Mouse (Mus musculus): ENCODE results near the gene Narfl. TPM values are rescaled to one million over a fixed set of nuclear protein-coding genes. Genes with fewer than 3 reads are reported as not detected.
A peak's percentile ranks its signal among the peaks of the same experiment; 100 is the strongest.

The Narfl gene
- total and polyA plus RNA-seq, 2 experiments from 2014 or later = 30.4 to 31.0 TPM

DNA sequence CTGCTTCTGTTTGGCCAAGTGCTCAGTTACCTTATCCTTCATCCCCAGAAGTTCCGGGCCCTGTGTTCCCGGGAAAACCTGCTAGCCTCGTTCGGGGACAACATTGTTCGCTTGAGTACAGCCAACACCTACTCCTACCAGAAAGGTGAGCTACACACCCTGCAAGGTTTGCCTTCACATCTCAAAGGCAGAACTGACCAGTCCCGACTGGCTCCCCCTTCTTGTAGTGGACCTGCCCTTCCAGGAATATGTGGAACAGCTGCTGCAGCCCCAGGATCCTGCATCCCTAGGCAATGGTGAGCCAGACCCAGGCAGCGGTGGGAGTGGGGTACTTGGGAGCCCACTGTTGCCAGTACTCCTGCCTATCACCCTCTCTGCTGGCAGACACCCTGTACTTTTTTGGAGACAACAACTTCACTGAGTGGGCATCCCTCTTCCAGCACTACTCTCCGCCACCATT is 56.0 kb downstream of the Narfl start:
- Histone ChIP-seq H3K9me3 (ENCODE audit: low read length) (no peaks in the 10 kb centered on the region), H3K36me3 (ENCODE audit: insufficient read depth) (peaks cover 37% of the 10 kb centered on the region), H3K4me1 (ENCODE audit: insufficient read depth) (peaks cover 30% of the 10 kb centered on the region), H3K9ac (peak overlapping the region; percentile 80), H3K4me2 (ENCODE audit: low read depth) (peak overlapping the region; percentile 58), H3K27me3 (ENCODE audit: insufficient read depth, low read length) (no peaks in the 10 kb centered on the region), H3K4me3 (ENCODE audit: low read depth, low read length) (peak overlapping the region; percentile 52), H3K27ac (ENCODE audit: low read depth, low read length) (peak overlapping the region; percentile 95)
- no peak for ATAC-seq
- TF ChIP-seq CTCF (IDR thresholded peaks at IDR 0.05; ENCODE audit: low read depth) = no peak
- DNase-seq = no peak
- WGBS = 44% methylated on average over 8 of the region's 8 CpGs

DNA sequence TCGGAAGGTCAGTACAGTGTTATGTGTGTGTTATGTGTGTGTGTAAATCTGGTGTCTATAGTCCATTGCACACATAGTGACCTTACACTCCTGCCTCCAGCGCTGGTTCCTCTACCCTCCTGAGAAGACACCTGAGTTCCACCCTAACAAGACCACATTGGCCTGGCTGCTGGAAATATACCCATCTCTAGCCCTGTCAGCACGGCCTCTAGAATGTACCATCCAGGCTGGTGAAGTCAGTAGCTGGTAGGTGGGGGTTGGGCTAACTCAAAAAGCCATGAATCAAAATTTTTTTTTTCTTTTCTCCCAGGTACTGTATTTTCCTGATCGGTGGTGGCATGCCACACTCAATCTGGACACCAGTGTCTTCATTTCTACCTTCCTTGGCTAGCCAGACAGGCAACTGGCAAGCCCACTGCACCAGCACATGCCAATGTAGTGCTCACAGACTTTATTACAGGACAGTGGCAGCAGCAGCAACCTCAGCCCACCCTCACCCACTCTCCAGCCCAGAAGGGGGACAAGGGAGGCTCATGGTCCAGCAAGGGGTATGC is 56.7 kb downstream of the Narfl start:
- H3K9ac ChIP-seq = no peak overlapping the region
- H3K4me2 ChIP-seq (ENCODE audit: low read depth) = peak overlapping the region; percentile 58
- H3K9me3 ChIP-seq (ENCODE audit: low read length) = no peaks in the 10 kb centered on the region
- no peak for TF ChIP-seq CTCF (IDR thresholded peaks at IDR 0.05; ENCODE audit: low read depth)
- H3K36me3 ChIP-seq (ENCODE audit: insufficient read depth) = peaks cover 37% of the 10 kb centered on the region
- 87% methylated on average over 4 of the region's 4 CpGs for WGBS
- H3K27me3 ChIP-seq (ENCODE audit: insufficient read depth, low read length) = no peaks in the 10 kb centered on the region
- ATAC-seq (no peak), DNase-seq (no peak)
- H3K4me3 ChIP-seq (ENCODE audit: low read depth, low read length) = peak overlapping the region; percentile 52; the same call in 1 of the 2 replicates
- H3K4me1 ChIP-seq (ENCODE audit: insufficient read depth) = peaks cover 26% of the 10 kb centered on the region
- no peak overlapping the region for H3K27ac ChIP-seq (ENCODE audit: low read depth, low read length)

DNA sequence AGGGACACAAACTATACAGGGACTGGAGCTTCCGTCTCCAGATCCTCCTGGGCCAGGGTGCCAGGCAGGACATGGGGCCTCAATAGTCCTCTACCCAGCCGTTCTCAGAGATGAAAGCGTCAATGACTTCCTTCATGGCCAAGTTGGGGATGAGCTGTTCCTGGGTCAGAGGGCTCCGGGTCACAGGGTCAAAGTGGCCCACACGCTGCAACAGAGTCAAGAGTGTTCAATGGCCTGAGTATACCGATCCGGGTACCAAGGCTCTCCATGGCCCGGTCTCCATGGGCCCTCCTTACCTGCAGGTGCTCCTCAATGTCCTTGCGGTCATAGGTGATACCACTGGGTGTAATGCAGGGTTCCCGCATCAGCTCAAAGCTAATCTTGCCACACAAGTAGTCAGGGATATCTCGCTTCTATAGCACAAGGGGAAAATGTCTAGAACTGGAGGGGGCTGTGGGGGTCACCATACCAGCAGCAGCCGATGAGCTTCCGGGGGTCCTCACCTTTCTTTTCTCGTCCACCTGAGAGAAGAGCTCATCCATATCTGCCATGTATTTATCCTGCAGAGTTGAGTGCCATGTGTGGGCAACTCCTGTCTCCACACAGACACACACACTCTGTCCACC is 57.3 kb downstream of the Narfl start:
- peaks cover 31% of the 10 kb centered on the region for H3K4me1 ChIP-seq (ENCODE audit: insufficient read depth)
- no peak for DNase-seq
- H3K4me3 ChIP-seq (ENCODE audit: low read depth, low read length) = no peak overlapping the region
- peaks cover 36% of the 10 kb centered on the region for H3K36me3 ChIP-seq (ENCODE audit: insufficient read depth)
- TF ChIP-seq CTCF (IDR thresholded peaks at IDR 0.05; ENCODE audit: low read depth) = no peak
- no peak for ATAC-seq
- 86% methylated on average over 14 of the region's 14 CpGs for WGBS
- peak overlapping the region; percentile 89; the same call in 1 of the 2 replicates for H3K4me2 ChIP-seq (ENCODE audit: low read depth)
- no peak overlapping the region for H3K27ac ChIP-seq (ENCODE audit: low read depth, low read length)
- no peaks in the 10 kb centered on the region for H3K27me3 ChIP-seq (ENCODE audit: insufficient read depth, low read length)
- H3K9me3 ChIP-seq (ENCODE audit: low read length) = no peaks in the 10 kb centered on the region
- no peak overlapping the region for H3K9ac ChIP-seq

GRCm38 (mm10) chr17:25831451-25832281 is 58.1 kb downstream of the Narfl start:
- ATAC-seq (no peak), DNase-seq (no peak)
- H3K36me3 ChIP-seq (ENCODE audit: insufficient read depth) = peaks cover 29% of the 10 kb centered on the region
- 61% methylated on average over 21 of the region's 21 CpGs for WGBS
- H3K4me2 ChIP-seq (ENCODE audit: low read depth) = peak overlapping the region; percentile 89
- no peaks in the 10 kb centered on the region for H3K27me3 ChIP-seq (ENCODE audit: insufficient read depth, low read length)
- H3K9me3 ChIP-seq (ENCODE audit: low read length) = no peaks in the 10 kb centered on the region
- peak overlapping the region; percentile 93; the same call in 1 of the 2 replicates for H3K27ac ChIP-seq (ENCODE audit: low read depth, low read length)
- H3K9ac ChIP-seq = peak overlapping the region; percentile 76
- no peak for TF ChIP-seq CTCF (IDR thresholded peaks at IDR 0.05; ENCODE audit: low read depth)
- peak overlapping the region; percentile 59 for H3K4me3 ChIP-seq (ENCODE audit: low read depth, low read length)
- peaks cover 38% of the 10 kb centered on the region for H3K4me1 ChIP-seq (ENCODE audit: insufficient read depth)

DNA sequence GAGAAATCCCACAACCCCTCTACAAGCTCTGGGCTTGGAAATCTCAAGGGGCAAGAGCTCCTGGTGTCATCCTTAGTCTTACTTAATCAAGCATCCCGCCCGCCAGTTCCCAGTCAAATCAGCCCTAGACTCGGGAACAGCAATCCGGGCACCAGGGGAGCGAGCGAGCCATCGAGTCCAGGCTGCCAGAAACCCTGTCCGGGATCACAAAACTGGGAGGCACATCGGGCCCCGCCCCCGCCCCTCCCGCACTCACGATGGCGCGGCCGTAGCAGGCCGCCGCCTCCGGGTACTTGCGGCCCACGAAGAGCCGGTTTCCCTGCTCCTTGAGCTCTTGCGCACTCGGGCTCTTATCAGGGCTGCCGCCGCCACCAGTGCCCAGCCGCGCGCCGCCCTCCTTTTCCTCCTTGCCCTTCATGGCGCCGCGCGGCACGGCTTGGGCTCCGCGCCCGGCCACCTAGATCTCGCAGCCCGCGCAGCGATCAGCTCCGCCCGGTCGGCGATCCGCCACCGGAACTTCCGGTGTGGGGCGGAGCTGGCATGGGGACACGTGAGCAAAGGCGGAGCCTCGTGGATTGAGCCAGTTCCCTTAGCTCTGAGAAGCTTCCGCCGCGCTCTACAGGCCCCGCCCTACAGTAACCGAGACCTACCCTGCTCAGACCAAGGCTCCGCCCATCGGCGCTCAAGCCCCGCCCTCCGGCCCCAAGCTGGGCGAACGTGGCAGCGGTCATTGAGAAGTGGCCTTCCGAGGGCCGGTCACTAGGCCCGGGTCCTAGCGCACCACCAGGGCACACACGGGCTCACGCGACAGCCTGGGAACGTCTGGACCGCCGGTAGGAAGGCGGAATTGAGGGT is 59.1 kb downstream of the Narfl start:
- no peaks in the 10 kb centered on the region for H3K27me3 ChIP-seq (ENCODE audit: insufficient read depth, low read length)
- H3K9me3 ChIP-seq (ENCODE audit: low read length) = no peaks in the 10 kb centered on the region
- H3K36me3 ChIP-seq (ENCODE audit: insufficient read depth) = peaks cover 19% of the 10 kb centered on the region
- peak overlapping the region; percentile 93 for H3K27ac ChIP-seq (ENCODE audit: low read depth, low read length)
- ATAC-seq (peak; percentile 89), DNase-seq (peak; percentile 98)
- H3K4me3 ChIP-seq (ENCODE audit: low read depth, low read length) = peak overlapping the region; percentile 59
- no peak; the same call in 1 of the 2 replicates for TF ChIP-seq CTCF (IDR thresholded peaks at IDR 0.05; ENCODE audit: low read depth)
- peak overlapping the region; percentile 89 for H3K4me2 ChIP-seq (ENCODE audit: low read depth)
- H3K4me1 ChIP-seq (ENCODE audit: insufficient read depth) = peaks cover 45% of the 10 kb centered on the region
- H3K9ac ChIP-seq = peak overlapping the region; percentile 76
- WGBS = under 1% methylated on average over 70 of the region's 77 CpGs

Small RNA genes lying within 50 kb of the gene (microRNA-seq; reads per million reads assigned to microRNA genes)
- 0 reads per million in 2 experiments for gene Gm25083
- 0.39 to 0.49 reads per million in 2 experiments for gene Mir3082
- gene Mir6966 = 0 to 0.24 reads per million in 2 experiments

Other genes starting within 250 kb of the Narfl start
- 26.6 and 27.4 TPM in 2 replicates for gene Sox8, start 203.1 kb upstream of the Narfl start, total RNA-seq (2014; rRNA removed)
- gene Sox8, start 203.1 kb upstream of the Narfl start, polyA plus RNA-seq (2015; fragmentation: Nextera tagmentation; extraction: Ambion mirVana) = 20.8 and 22.6 TPM in 2 replicates
- 21.5 and 28.1 TPM in 2 replicates for gene Lmf1, start 194.7 kb upstream of the Narfl start, total RNA-seq (2014; rRNA removed)
- gene Lmf1, start 194.7 kb upstream of the Narfl start, polyA plus RNA-seq (2015; fragmentation: Nextera tagmentation; extraction: Ambion mirVana) = 13.9 and 17.8 TPM in 2 replicates
- gene Gng13, start 56.6 kb upstream of the Narfl start, total RNA-seq (2014; rRNA removed) = 8.2 and 23.2 TPM in 2 replicates
- 17.0 and 24.5 TPM in 2 replicates for gene Gng13, start 56.6 kb upstream of the Narfl start, polyA plus RNA-seq (2015; fragmentation: Nextera tagmentation; extraction: Ambion mirVana)
- 2.2 and 3.7 TPM in 2 replicates for gene Chtf18, start 46.4 kb upstream of the Narfl start, total RNA-seq (2014; rRNA removed)
- gene Chtf18, start 46.4 kb upstream of the Narfl start, polyA plus RNA-seq (2015; fragmentation: Nextera tagmentation; extraction: Ambion mirVana) = 2.3 and 3.3 TPM in 2 replicates
- 6.5 and 8.0 TPM in 2 replicates for gene Rpusd1, start 46.1 kb upstream of the Narfl start, total RNA-seq (2014; rRNA removed)
- gene Rpusd1, start 46.1 kb upstream of the Narfl start, polyA plus RNA-seq (2015; fragmentation: Nextera tagmentation; extraction: Ambion mirVana) = 30.0 and 30.7 TPM in 2 replicates
- 0.10 TPM in 1 of 2 replicates, not detected in the other for gene Mslnl, start 37.7 kb upstream of the Narfl start, total RNA-seq (2014; rRNA removed)
- not detected in 2 replicates for gene Mslnl, start 37.7 kb upstream of the Narfl start, polyA plus RNA-seq (2015; fragmentation: Nextera tagmentation; extraction: Ambion mirVana)
- gene Msln, start 19.4 kb upstream of the Narfl start, total RNA-seq (2014; rRNA removed) = 2.1 and 4.0 TPM in 2 replicates
- gene Msln, start 19.4 kb upstream of the Narfl start, polyA plus RNA-seq (2015; fragmentation: Nextera tagmentation; extraction: Ambion mirVana) = 0.97 and 1.3 TPM in 2 replicates
- 118 and 141 TPM in 2 replicates for gene Haghl, start 11.9 kb downstream of the Narfl start, total RNA-seq (2014; rRNA removed)
- gene Haghl, start 11.9 kb downstream of the Narfl start, polyA plus RNA-seq (2015; fragmentation: Nextera tagmentation; extraction: Ambion mirVana) = 139 and 154 TPM in 2 replicates
- gene Ccdc78, start 12.8 kb downstream of the Narfl start, total RNA-seq (2014; rRNA removed) = 0.31 TPM in 1 of 2 replicates, not detected in the other
- 0.36 and 0.45 TPM in 2 replicates for gene Ccdc78, start 12.8 kb downstream of the Narfl start, polyA plus RNA-seq (2015; fragmentation: Nextera tagmentation; extraction: Ambion mirVana)
- gene Fam173a, start 19.1 kb downstream of the Narfl start, total RNA-seq (2014; rRNA removed) = 82.5 and 84.2 TPM in 2 replicates
- 76.0 and 78.3 TPM in 2 replicates for gene Fam173a, start 19.1 kb downstream of the Narfl start, polyA plus RNA-seq (2015; fragmentation: Nextera tagmentation; extraction: Ambion mirVana)
- 0.31 TPM in 1 of 2 replicates, not detected in the other for gene AC134908.4, start 21.9 kb downstream of the Narfl start, total RNA-seq (2014; rRNA removed)
- gene AC134908.4, start 21.9 kb downstream of the Narfl start, polyA plus RNA-seq (2015; fragmentation: Nextera tagmentation; extraction: Ambion mirVana) = 1.1 TPM in 1 of 2 replicates, not detected in the other
- gene Metrn, start 23.4 kb downstream of the Narfl start, total RNA-seq (2014; rRNA removed) = 136 and 148 TPM in 2 replicates
- gene Metrn, start 23.4 kb downstream of the Narfl start, polyA plus RNA-seq (2015; fragmentation: Nextera tagmentation; extraction: Ambion mirVana) = 56.9 and 59.3 TPM in 2 replicates
- gene Fbxl16, start 35.3 kb downstream of the Narfl start, total RNA-seq (2014; rRNA removed) = 97.6 and 133 TPM in 2 replicates
- gene Fbxl16, start 35.3 kb downstream of the Narfl start, polyA plus RNA-seq (2015; fragmentation: Nextera tagmentation; extraction: Ambion mirVana) = 27.1 and 58.7 TPM in 2 replicates
- 36.5 and 37.5 TPM in 2 replicates for gene Wdr24, start 49.9 kb downstream of the Narfl start, total RNA-seq (2014; rRNA removed)
- gene Wdr24, start 49.9 kb downstream of the Narfl start, polyA plus RNA-seq (2015; fragmentation: Nextera tagmentation; extraction: Ambion mirVana) = 23.2 and 24.5 TPM in 2 replicates
- gene Jmjd8, start 55.1 kb downstream of the Narfl start, total RNA-seq (2014; rRNA removed) = 44.3 and 52.2 TPM in 2 replicates
- 46.7 and 49.5 TPM in 2 replicates for gene Jmjd8, start 55.1 kb downstream of the Narfl start, polyA plus RNA-seq (2015; fragmentation: Nextera tagmentation; extraction: Ambion mirVana)
- 237 and 238 TPM in 2 replicates for gene Stub1, start 59.6 kb downstream of the Narfl start, total RNA-seq (2014; rRNA removed)
- 314 and 324 TPM in 2 replicates for gene Stub1, start 59.6 kb downstream of the Narfl start, polyA plus RNA-seq (2015; fragmentation: Nextera tagmentation; extraction: Ambion mirVana)
- 85.4 and 90.7 TPM in 2 replicates for gene Rhbdl1, start 63.5 kb downstream of the Narfl start, total RNA-seq (2014; rRNA removed)
- 77.6 and 83.3 TPM in 2 replicates for gene Rhbdl1, start 63.5 kb downstream of the Narfl start, polyA plus RNA-seq (2015; fragmentation: Nextera tagmentation; extraction: Ambion mirVana)
- gene Gm20683, start 68.0 kb downstream of the Narfl start, total RNA-seq (2014; rRNA removed) = 23.2 and 23.8 TPM in 2 replicates
- gene Gm20683, start 68.0 kb downstream of the Narfl start, polyA plus RNA-seq (2015; fragmentation: Nextera tagmentation; extraction: Ambion mirVana) = 9.2 and 12.3 TPM in 2 replicates
- 35.4 and 53.1 TPM in 2 replicates for gene Rhot2, start 71.1 kb downstream of the Narfl start, total RNA-seq (2014; rRNA removed)
- 8.1 and 11.3 TPM in 2 replicates for gene Rhot2, start 71.1 kb downstream of the Narfl start, polyA plus RNA-seq (2015; fragmentation: Nextera tagmentation; extraction: Ambion mirVana)
- gene Wdr90, start 87.7 kb downstream of the Narfl start, total RNA-seq (2014; rRNA removed) = 29.8 and 40.2 TPM in 2 replicates
- 8.0 and 13.2 TPM in 2 replicates for gene Wdr90, start 87.7 kb downstream of the Narfl start, polyA plus RNA-seq (2015; fragmentation: Nextera tagmentation; extraction: Ambion mirVana)
- gene Mcrip2, start 95.0 kb downstream of the Narfl start, total RNA-seq (2014; rRNA removed) = 10.3 and 16.5 TPM in 2 replicates
- gene Mcrip2, start 95.0 kb downstream of the Narfl start, polyA plus RNA-seq (2015; fragmentation: Nextera tagmentation; extraction: Ambion mirVana) = 32.5 and 37.1 TPM in 2 replicates
- gene Mettl26, start 101.3 kb downstream of the Narfl start, total RNA-seq (2014; rRNA removed) = 37.0 and 41.7 TPM in 2 replicates
- gene Mettl26, start 101.3 kb downstream of the Narfl start, polyA plus RNA-seq (2015; fragmentation: Nextera tagmentation; extraction: Ambion mirVana) = 43.1 and 62.2 TPM in 2 replicates
- gene Wfikkn1, start 107.1 kb downstream of the Narfl start, total RNA-seq (2014; rRNA removed) = 0.23 and 1.5 TPM in 2 replicates
- 0.28 and 0.29 TPM in 2 replicates for gene Wfikkn1, start 107.1 kb downstream of the Narfl start, polyA plus RNA-seq (2015; fragmentation: Nextera tagmentation; extraction: Ambion mirVana)
- 30.9 and 31.4 TPM in 2 replicates for gene Rab40c, start 146.0 kb downstream of the Narfl start, total RNA-seq (2014; rRNA removed)
- gene Rab40c, start 146.0 kb downstream of the Narfl start, polyA plus RNA-seq (2015; fragmentation: Nextera tagmentation; extraction: Ambion mirVana) = 40.3 and 46.1 TPM in 2 replicates
- gene Pigq, start 171.2 kb downstream of the Narfl start, total RNA-seq (2014; rRNA removed) = 42.2 and 50.6 TPM in 2 replicates
- 58.1 and 63.7 TPM in 2 replicates for gene Pigq, start 171.2 kb downstream of the Narfl start, polyA plus RNA-seq (2015; fragmentation: Nextera tagmentation; extraction: Ambion mirVana)
- gene Nhlrc4, start 171.2 kb downstream of the Narfl start, total RNA-seq (2014; rRNA removed) = not detected in 2 replicates
- gene Nhlrc4, start 171.2 kb downstream of the Narfl start, polyA plus RNA-seq (2015; fragmentation: Nextera tagmentation; extraction: Ambion mirVana) = 0.44 TPM in 1 of 2 replicates, not detected in the other
- gene A930017K11Rik, start 178.8 kb downstream of the Narfl start, total RNA-seq (2014; rRNA removed) = 0.10 TPM in 1 of 2 replicates, not detected in the other
- 0.07 TPM in 1 of 2 replicates, not detected in the other for gene A930017K11Rik, start 178.8 kb downstream of the Narfl start, polyA plus RNA-seq (2015; fragmentation: Nextera tagmentation; extraction: Ambion mirVana)
- gene Capn15, start 212.0 kb downstream of the Narfl start, total RNA-seq (2014; rRNA removed) = 24.7 and 24.9 TPM in 2 replicates
- gene Capn15, start 212.0 kb downstream of the Narfl start, polyA plus RNA-seq (2015; fragmentation: Nextera tagmentation; extraction: Ambion mirVana) = 11.4 and 15.2 TPM in 2 replicates